Mouse (Mus musculus) hindlimb bud, embryonic 11.5 days (tissue): Measurements from ENCODE around the gene Smpdl3b.
"Not testable (repeated sequence)": the region's sequence is repeated elsewhere in the genome, so short reads cannot be mapped to it uniquely, and the experiment has no call there.

Experiments used
- DNase-seq: peaks from one replicate; pipeline ENCODE4 v3.0.0-alpha.2; 2012; ENCODE audit warnings: low read depth, low spot score; ENCODE audit errors: extremely low spot score

Gene Smpdl3b

DNA sequence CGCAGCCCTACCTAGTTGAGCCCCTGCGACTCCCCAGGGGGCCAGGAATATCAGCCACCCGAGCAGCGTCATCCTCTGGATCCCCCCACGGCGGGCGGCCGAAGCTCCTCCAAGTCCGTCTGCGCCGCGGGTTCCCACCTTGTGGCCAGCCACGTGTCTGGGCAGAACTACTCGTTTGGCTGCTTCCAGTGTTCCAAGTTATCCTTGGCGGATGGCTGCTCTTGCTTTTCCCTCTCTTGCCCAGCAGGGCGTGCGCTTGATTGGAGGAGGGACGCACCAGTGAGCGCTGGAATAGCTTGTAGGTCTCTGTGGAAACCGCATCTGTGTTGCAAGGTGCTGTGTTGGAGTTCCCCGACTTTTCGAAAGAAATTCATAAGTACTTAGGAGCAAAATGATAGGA, at the start of gene Smpdl3b:
Gene Smpdl3b, minus strand, starts transcription at position 279 of the 400 bp plus-strand sequence.
- peak; percentile 50 for DNase-seq

DNA sequence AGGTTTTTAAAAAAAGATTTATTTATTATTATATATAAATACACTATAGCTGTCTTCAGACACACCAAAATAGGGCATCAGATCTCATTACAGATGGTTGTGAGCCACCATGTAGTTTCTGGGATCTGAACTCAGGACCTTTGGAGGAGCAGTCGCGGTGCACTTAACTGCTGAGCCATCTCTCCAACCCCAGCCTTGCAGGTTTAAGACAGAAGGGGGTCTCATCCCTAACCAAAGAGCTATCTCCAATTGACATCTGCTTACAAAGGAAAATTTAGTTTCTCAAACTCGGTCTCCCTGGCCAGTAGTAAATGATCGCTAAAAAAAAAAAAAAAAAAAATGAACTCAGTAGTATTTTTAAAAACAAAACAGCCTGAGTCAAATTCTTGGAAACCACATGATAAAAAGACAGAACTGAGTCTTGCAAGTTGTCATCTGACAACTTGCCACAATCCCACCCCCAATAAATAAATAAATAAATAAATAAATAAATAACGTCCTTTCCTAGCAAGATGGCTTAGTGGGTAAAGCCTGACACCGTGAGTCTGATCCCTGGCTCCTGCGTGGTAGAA, 49.7 kb upstream of the Smpdl3b start:
- DNase-seq = no peak

DNA sequence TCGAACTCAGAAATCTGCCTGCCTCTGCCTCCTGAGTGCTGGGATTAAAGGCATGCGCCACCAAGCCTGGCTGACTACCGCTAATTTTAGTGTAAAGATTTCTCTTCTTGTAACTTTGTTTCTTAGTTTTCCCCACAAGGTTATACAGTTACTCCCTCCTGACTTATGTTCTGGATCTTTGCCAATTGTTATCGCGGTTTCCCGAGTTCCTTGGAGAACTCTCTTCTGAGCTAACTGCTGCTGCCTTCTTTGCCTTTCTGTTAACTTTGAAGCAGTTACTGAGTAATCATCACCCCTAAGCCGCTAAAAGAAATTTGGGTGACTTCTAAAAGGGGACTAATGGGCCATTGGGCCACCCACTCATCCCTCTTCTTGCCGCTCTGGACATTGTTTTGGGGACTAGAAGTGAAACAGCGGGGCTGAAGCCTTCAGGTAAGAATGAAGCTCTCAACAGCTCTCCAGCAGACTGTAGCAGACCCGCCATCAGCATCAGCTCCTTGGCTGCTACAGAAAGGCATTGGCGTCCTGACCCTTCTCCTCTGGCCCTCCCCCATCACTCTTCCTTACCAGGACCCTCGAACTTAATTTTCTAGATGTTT, 48.6 kb upstream of the Smpdl3b start:
- DNase-seq = no peak

DNA sequence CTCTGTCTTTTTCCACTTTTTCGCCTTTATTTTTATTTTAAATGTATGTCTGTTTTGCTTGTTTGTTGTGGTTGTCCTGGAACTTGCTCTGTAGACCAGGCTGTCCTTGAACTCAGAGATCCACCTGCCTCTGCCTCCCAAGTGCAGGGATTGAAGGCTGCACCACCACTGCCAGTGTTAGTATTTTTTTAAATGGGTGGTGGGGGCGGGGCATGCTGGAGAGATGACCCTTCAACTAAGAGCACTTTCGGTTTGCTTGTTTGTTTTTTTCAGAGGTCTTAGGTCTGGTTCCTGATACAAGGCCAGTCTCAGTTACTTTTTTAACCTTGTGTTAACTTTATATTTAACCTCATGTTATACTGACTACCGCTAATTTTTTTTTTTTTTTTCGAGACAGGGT, 48.1 kb upstream of the Smpdl3b start:
- no peak for DNase-seq

DNA sequence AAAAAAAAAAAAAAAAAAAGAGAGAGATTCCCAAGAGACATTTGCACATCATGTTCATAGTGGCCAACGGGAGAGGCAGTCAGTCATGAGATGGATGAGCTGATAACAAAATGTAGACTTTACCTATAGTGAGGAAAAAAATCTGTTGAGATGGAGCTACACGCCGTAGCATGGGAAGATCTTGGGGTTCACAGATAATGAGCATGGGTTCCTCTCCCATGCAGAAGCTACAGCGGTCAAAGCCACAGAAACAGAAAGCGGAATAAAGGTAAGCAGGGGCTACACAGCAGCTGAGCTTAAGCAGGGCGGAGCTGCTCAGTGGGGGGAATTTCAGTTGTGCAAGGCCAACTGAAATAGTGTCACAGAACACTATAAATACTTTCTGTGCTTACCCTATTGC, 47.3 kb upstream of the Smpdl3b start:
- no peak for DNase-seq

DNA sequence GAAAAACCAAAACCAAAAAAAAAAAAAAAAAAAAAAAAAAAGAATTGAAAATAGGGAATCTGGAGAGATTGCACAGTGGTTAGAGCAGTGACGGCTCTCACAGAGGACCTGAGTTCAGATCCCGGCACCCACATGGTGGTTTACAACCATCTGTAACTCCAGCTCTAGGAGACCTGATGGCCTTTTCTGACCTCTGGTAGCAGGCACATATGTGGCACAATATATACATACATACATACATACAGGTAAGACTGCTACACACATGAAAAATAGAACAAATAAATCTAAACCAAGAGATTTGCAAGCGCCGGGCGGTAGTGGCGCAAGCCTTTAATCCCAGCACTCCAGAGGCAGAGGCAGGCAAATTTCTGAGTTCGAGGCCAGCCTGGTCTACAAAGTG, 46.8 kb upstream of the Smpdl3b start:
- DNase-seq = no peak

DNA sequence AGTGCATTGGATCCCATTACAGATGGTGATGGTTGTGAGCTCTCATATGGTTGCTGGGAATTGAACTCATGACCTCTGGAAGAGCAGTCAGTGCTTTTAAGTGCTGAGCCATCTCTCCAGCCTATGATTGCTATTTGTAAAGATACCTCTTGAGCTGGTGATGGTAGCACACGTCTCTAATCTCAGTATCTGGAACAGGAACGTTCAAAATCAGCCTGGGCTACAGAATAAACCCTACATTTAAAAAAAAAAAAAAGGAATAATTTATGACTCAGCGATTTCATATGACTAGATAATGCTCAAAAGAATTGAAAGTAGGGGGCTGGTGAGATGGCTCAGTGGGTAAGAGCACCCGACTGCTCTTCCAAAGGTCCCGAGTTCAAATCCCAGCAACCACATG, 46.2 kb upstream of the Smpdl3b start:
- no peak for DNase-seq

DNA sequence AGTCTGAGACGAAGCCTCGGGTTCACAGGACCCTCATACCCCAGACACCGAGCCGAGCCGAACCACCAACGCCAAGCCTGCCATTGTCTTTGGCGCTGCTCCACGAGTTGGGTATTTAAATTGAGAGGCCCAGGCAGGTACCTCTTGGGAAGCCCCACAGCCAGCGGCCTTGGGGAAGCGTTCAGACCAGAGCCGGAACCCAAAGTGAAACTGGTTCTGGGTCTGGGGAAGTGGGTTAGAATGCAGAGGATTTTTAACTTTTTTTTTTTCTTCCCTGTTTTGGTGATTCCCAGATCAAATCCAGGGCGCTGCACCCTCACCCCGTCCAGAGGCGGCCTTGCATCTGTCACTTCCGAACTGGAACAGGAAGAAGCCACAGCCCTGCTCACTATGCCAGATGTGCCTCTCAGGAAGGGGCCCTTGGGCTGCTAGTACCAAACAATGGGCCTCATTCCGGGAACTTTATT, 45.2 kb upstream of the Smpdl3b start:
- DNase-seq = no peak

DNA sequence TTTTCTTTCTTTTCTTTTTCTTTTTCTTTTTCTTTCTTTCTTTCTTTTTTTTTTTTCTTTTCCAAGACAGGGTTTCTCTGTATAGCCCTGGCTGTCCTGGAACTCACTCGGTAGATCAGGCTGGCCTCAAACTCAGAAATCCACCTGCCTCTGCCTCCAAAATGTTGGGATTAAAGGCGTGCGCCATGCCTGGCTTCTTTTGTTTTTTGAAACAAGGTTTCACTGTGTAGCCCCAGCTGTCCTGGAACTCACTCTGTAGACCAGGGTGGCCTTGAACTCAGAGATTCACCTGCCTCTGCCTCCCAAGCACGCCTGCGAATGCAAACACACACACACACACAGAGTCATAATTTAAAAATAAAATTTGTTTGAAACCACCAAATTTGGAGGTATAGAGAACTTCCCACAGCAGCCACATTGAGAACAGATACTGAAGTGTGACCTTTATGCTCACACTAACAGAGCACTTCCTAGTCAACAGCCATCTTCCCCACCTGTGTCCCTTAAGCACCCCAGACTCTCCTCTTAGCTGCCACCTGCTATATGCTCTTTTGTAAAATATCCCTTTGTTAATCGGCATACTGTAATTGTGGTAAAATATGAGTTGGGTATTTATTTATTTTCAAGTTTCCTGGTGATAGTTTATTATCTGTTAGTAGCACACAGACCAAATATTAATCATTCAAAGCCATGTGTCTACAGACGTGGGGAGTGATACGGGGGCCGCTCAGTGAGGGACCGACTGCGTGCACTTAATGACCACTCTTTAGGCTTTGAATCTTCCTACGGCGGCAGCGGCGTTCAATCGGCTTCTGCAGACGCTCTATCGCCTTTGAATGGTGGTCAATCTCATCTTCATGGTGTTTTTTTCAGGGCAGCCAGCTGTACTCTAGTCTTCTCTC, 44.4 kb upstream of the Smpdl3b start:
- no peak for DNase-seq

DNA sequence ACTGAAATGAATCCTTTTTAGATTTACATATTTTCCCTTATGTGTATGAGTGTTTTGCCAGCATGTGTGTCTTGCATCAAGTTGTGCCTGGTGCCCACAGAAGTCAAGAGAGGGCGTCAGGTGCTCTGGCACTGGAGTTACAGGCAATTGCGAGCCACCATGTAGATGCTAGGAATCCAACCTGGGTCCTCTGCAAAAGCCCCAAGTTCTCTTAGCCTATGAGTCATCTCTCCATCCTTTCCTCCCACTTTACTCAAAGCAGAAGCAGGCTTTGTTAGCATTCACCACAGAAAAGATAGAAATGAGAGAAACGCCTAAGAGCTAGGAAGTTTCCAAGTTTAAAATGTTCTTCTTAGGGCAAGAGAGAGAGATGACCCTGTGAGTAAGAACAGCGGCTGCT, 42.8 kb upstream of the Smpdl3b start:
- no peak for DNase-seq

DNA sequence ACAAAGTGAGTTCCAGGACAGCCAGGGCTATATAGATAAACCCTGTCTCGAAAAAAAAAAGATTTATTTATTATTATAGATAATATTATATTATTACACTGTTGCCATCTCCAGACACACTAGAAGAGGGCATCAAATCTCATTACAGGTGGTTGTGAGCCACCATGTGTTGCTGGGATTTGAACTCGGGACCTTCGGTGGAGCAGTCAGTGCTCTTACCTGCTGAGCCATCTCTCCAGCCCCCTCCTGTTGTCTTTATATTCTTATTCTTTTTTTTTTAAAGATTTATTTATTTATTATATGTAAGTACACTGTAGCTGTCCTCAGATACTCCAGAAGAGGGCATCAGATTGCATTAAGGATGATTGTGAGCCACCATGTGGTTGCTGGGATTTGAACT, 41.6 kb upstream of the Smpdl3b start:
- not testable (repeated sequence) for DNase-seq

DNA sequence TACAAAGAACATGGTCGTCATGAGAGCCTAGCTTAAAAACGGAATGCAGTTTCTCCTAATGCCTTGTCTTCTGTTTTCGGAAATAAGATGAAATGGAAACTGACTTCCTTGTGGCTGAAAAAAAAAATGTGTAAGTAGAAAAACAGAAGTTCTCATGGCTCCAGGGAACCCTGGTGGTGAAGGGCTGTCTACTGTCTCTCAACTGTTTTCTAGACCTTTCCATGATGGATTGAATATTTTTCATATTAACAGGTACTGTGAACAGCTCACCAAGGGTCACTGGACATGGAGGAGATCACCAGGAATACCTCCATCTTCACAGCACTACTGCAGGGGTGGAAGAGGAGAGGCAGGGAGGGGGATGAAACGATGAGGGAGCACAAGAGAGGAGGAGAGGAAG, 41.0 kb upstream of the Smpdl3b start:
- no peak for DNase-seq

DNA sequence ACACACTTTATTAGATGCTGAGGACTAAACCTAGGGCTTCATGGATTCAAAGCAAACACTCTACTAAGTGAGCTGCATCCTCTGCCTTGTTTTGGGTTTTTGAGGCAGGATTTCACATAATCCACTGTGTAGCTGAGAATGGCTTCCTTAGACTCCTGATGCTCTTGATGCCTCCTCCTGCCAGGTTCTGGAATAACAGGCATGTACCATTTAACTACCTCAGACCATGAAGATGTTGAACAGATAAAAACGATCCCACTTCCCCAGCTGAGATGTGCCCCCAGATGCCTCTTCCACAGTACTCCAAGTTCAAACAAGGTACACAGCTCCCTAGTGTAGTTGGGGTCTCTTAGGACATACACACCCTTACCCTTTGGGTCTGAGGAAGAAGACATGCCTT, 40.4 kb upstream of the Smpdl3b start:
- DNase-seq = no peak

DNA sequence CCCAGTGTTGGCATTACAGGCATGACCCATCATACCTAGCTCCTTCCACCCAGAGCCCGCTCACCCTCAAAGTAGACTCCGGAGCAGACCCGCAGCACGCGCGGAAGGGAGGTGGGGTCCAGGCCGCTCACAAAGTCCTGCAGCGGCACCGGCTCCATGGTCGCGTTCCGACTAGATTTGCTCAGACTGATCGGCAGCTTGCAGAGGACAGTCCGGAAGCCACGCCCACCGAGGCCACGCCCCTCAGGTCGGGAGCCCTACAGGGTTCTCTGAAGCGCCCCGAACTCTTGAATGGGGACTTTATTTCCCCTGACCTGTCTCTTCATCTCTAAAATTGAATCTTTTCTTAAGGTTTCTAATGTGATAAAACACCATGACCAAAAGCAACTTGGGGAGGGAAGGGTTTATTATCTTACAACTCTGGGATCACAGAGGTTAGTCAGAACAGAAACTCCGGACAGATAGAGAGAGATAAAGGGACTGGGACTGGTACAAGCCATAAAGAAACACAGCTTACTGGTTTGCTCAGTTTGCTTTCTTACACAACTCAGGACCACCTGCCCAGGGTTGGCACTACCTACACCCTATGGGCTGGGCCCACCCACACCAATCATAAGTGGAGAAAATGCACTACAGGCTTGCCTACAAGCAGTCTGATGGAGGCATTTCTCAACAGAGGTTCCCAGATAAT, 39.3 kb upstream of the Smpdl3b start, which contains the start of gene Themis2:
Gene Themis2, minus strand, starts transcription at position 192 of the 691 bp plus-strand sequence.
- no peak for DNase-seq

DNA sequence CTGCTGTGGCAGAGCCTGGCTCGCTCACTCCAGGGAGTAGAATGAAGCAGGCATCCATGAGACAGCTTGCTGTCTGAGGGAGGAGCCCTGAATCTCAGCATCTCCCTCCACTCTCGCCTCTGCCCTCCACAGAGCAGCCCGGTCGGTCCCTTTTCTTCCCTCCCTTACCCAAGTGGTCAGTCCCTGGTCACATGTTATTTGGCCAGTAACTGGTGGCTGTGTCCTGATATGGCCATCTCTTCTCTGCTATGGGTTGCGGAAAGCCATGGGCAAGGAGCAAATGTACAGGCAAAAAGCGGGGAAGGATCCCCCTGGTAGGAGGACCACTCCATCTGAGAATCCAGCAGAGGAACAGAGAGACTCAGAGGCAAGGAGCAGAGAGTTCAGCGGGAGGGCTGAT, 38.1 kb upstream of the Smpdl3b start:
- DNase-seq = no peak

DNA sequence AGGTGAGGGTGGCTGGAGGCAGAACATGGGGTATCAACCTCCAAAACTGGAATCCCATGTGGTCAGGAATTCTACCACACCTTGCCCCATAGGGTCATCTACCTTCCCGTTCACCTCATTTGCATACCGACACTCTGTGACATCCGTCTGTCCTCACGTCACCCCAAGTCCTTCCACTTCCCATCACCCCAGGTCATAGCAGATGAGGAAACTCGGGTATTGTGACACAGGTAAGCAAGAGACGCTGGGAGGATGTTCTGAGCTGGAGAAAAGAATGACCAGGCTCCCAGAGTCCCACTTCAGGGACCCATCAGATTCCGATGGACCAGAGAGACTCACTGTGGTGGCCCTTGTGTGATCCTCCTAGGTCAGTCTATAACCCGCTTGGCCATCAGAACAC, 37.7 kb upstream of the Smpdl3b start:
- no peak for DNase-seq

DNA sequence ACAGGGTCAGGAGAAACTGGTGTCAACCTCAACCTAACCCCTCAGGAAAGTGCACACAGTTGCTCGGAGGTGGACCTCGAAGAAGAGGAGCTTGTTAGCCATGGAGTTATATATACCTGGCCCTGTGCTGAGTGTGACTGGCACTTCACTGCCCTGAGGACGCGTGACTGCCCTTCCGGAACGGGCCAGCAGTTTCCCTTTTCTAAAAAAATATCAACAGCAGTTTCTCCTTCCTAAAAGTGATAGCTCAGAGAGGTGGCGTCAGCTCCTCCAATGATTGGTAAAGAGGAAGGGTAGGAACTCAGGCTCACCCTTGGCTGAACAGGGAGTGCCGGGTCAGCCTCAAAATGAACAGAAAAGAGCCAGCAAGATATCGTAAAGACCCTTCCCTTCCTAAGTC, 37.0 kb upstream of the Smpdl3b start:
- no peak for DNase-seq

DNA sequence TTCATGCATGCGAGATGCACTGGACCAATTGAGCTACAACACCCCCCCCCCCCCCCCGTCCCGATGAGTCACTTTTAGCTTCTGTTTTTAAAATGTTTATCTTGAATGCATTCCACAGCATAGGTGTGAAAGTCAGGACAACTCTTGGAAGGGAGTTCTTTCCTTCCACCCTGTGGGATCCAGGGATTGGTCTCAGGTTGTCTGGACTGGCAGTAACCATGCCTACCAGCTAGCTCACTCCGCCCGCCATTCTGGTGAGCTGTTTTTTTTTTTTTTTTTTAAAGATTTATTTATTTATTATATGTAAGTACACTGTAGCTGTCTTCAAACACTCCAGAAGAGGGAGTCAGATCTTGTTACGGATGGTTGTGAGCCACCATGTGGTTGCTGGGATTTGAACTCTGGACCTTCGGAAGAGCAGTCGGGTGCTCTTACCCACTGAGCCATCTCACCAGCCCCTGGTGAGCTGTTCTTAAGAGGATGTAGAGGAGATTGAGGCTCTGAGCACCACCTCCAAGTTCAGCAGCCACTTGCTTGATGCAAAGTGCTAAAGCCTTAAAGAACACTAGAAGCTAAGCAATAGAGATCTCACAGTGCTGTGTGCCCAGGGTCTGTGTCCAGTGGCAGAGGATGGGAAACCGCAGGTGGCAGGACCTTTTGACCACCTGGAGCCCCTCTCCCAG, 36.4 kb upstream of the Smpdl3b start:
- not testable (repeated sequence) for DNase-seq

DNA sequence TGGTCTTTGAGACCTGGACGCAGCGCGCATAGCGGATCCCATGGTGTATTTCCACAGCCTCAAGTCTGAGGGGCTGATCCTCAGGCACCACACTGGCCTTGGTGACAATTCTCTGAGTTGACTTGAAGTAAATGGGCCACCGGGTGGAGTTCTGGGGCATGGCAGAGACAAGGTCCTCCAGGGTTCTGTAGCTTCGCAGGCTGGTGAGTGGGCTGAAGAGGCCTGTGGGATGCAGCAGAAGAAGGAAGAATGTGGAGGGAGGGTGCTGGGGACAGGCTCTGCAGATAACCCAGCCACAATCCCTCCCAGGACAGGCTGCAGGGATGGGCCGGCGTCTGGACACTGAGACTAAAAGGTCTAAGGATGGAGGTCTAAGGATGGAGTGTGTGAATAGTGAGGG, 32.7 kb upstream of the Smpdl3b start:
- no peak for DNase-seq

DNA sequence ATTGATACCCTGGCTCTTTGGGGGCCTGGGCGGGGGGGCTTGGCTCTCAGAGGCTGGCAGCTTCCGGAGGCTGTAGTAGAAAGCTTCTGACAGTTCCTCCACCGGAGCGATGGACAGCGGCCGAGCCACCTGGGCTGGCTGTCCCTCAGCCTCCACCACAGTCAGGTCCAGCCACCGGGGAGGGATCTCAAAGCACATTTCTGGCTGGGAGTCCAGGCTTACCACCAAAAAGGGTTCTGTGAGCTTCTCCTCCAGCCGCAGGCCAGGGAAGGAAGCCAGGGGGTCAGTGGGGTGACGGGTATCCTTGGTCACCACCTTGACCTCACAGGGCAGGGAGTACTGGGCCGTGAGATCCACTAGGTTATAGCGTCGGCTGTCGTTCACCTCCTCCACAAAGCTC, 28.2 kb upstream of the Smpdl3b start:
- DNase-seq = no peak

DNA sequence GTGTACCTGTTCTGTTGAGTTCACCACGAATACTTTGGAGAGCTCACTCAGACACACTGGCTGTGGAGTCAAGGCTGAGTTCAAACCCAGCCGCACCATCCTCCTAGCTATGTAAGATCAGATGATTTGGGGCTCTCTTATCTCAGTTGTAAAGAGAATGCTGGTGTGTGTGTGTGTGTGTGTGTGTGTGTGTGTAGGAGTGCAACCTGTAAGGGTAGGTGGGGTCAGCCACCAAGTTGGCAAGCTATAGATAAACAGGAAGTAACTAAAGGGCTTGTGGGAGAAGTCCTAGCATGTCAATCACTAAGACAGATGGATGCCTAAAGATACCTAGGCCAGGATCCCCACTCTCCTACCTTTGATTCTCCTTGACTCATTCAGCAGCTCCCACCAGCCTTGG, 26.7 kb upstream of the Smpdl3b start:
- no peak for DNase-seq
